Mouse (Mus musculus): ENCODE results near the gene Hsd17b2.

The Hsd17b2 gene

GRCm38 (mm10) chr8:117701859-117702258 is at the start of gene Hsd17b2:
Gene Hsd17b2, plus strand, starts transcription at chr8:117701904.
- DNase-seq (ENCODE audit: low spot score) = no peak

- no peak for DNase-seq (ENCODE audit: low spot score)
Observed at GRCm38 (mm10) chr8:117652318-117652717, 49.4 kb upstream of the Hsd17b2 start.

- DNase-seq (ENCODE audit: low spot score) = no peak
Observed at GRCm38 (mm10) chr8:117658990-117659389, 42.7 kb upstream of the Hsd17b2 start.

- peak; percentile 16 for DNase-seq (ENCODE audit: low spot score)
Observed at GRCm38 (mm10) chr8:117660358-117661031, 41.2 kb upstream of the Hsd17b2 start.

- DNase-seq (ENCODE audit: low spot score) = no peak
Observed at GRCm38 (mm10) chr8:117667349-117668124, 34.2 kb upstream of the Hsd17b2 start.

GRCm38 (mm10) chr8:117670461-117670860 is 31.2 kb upstream of the Hsd17b2 start:
- DNase-seq (ENCODE audit: low spot score) = no peak

GRCm38 (mm10) chr8:117672558-117672957 is 29.1 kb upstream of the Hsd17b2 start:
- DNase-seq (ENCODE audit: low spot score) = no peak

- DNase-seq (ENCODE audit: low spot score) = peak; percentile 49
Observed at GRCm38 (mm10) chr8:117673430-117673830, 28.3 kb upstream of the Hsd17b2 start, which contains the start of gene Sdr42e1. Gene Sdr42e1, minus strand, starts transcription at chr8:117673689.

- DNase-seq (ENCODE audit: low spot score) = no peak
Observed at GRCm38 (mm10) chr8:117675171-117675570, 26.5 kb upstream of the Hsd17b2 start.

- no peak for DNase-seq (ENCODE audit: low spot score)
Observed at GRCm38 (mm10) chr8:117676460-117676859, 25.2 kb upstream of the Hsd17b2 start.

- DNase-seq (ENCODE audit: low spot score) = no peak
Observed at GRCm38 (mm10) chr8:117677011-117677410, 24.7 kb upstream of the Hsd17b2 start.

- no peak for DNase-seq (ENCODE audit: low spot score)
Observed at GRCm38 (mm10) chr8:117678650-117679049, 23.1 kb upstream of the Hsd17b2 start.

- DNase-seq (ENCODE audit: low spot score) = no peak
Observed at GRCm38 (mm10) chr8:117683925-117684472, 17.7 kb upstream of the Hsd17b2 start.

GRCm38 (mm10) chr8:117684504-117684903 is 17.2 kb upstream of the Hsd17b2 start:
- no peak for DNase-seq (ENCODE audit: low spot score)

- DNase-seq (ENCODE audit: low spot score) = no peak
Observed at GRCm38 (mm10) chr8:117687890-117688289, 13.8 kb upstream of the Hsd17b2 start.

- DNase-seq (ENCODE audit: low spot score) = no peak
Observed at GRCm38 (mm10) chr8:117692131-117692530, 9.6 kb upstream of the Hsd17b2 start.

GRCm38 (mm10) chr8:117695636-117696035 is 6.1 kb upstream of the Hsd17b2 start:
- DNase-seq (ENCODE audit: low spot score) = no peak

GRCm38 (mm10) chr8:117697248-117697647 is 4.5 kb upstream of the Hsd17b2 start:
- peak; percentile 34 for DNase-seq (ENCODE audit: low spot score)

- no peak for DNase-seq (ENCODE audit: low spot score)
Observed at GRCm38 (mm10) chr8:117700699-117701098, 1.0 kb upstream of the Hsd17b2 start.

GRCm38 (mm10) chr8:117701246-117701645 is 458 bp upstream of the Hsd17b2 start:
- no peak for DNase-seq (ENCODE audit: low spot score)

- no peak for DNase-seq (ENCODE audit: low spot score)
Observed at GRCm38 (mm10) chr8:117702701-117703100, 997 bp downstream of the Hsd17b2 start.

GRCm38 (mm10) chr8:117706141-117706540 is 4.4 kb downstream of the Hsd17b2 start:
- no peak for DNase-seq (ENCODE audit: low spot score)

- DNase-seq (ENCODE audit: low spot score) = no peak
Observed at GRCm38 (mm10) chr8:117712226-117712625, 10.5 kb downstream of the Hsd17b2 start.
